ENCODE assay signal across 21 mouse cellular contexts in genomic region chr8:127055081-127055480, GRCm38 (mm10). TPM values are rescaled to one million over a fixed set of nuclear protein-coding genes. Genes with fewer than 3 reads are reported as not detected.
DNase-seq lines count a peak whose midpoint lies in the region; ATAC-seq and TF ChIP-seq lines count a peak whose summit lies in the region.
"Had no signal": no experiment of that assay in that cellular context is flagged by ENCODE, and none has a peak within 500 bp of the region (broad histone marks: within the 10 kb centered on the region; RNA-seq: fewer than 3 reads in every experiment).

No protein-coding gene starts in this region.

- WGBS in limb, embryonic 11.5 days, result 44% methylated on average over 4 of the region's 4 CpGs
- WGBS in limb, embryonic 10.5 days, result 57% methylated on average over 4 of the region's 4 CpGs
- 84% methylated on average over 4 of the region's 4 CpGs for WGBS in thymus, adult 2 months

- no peaks in the 10 kb centered on the region for H3K36me3 ChIP-seq in limb, embryonic 11.5 days (ENCODE audit: control insufficient read depth, insufficient read depth, low read length)
- no peaks in the 10 kb centered on the region for H3K36me3 ChIP-seq in limb, embryonic 10.5 days
- H3K36me3 ChIP-seq in thymus, adult 2 months (ENCODE audit: control insufficient read depth, insufficient read depth, low read length), result no peaks in the 10 kb centered on the region
- H3K36me3 ChIP-seq: heart, embryonic 13.5 days; hindbrain, embryonic 12.5 days; intestine, embryonic 15.5 days had no signal

- ATAC-seq in limb, embryonic 11.5 days (ENCODE audit: insufficient number of reproducible peaks, low FRiP score, low TSS enrichment, low read depth), result 0 out of 2 replicates have a peak, but pooled peaks have one; percentile 21
- ATAC-seq: CD4-positive, CD25-positive, alpha-beta regulatory T cell, adult 4 months; forebrain, postnatal 0 days; intestine, embryonic 15.5 days; lung, postnatal 0 days had no signal

- no peak overlapping the region for H3K27ac ChIP-seq in limb, embryonic 11.5 days (replicated peaks; ENCODE audit: low read depth, low read length)
- H3K27ac ChIP-seq in limb, embryonic 10.5 days, result no peak overlapping the region
- no peak overlapping the region for H3K27ac ChIP-seq in thymus, adult 2 months (ENCODE audit: control insufficient read depth, insufficient read depth, low read length)
- H3K27ac ChIP-seq: heart, adult 2 months; heart, embryonic 13.5 days; hindbrain, embryonic 12.5 days; intestine, embryonic 15.5 days had no signal

- peak; percentile 41 for DNase-seq in gastrocnemius, adult 18-20 months (ENCODE audit: low spot score)
- DNase-seq in gastrocnemius, postnatal 14 days, result no peak
- no peak for DNase-seq in limb, embryonic 11.5 days (ENCODE audit: low spot score)
- DNase-seq in limb, embryonic 10.5 days (ENCODE audit: low spot score), result no peak
- DNase-seq in forelimb bud, embryonic 11.5 days (ENCODE audit: low read depth, low spot score), result peak; percentile 33
- peak; percentile 21 for DNase-seq in mesoderm, embryonic 11.5 days (ENCODE audit: low read depth, low spot score)
- no peak for DNase-seq in thymus, adult 2 months
- DNase-seq: adrenal gland, postnatal 25 days; cerebellum, adult 8-10 months; forebrain, postnatal 0 days; heart, adult 2 months; kidney, adult 8-10 months; kidney, postnatal 14 days; right cerebral cortex, adult 18-20 months had no signal

- no peaks in the 10 kb centered on the region for H3K9me3 ChIP-seq in limb, embryonic 11.5 days (ENCODE audit: control insufficient read depth, low read length)
- no peaks in the 10 kb centered on the region for H3K9me3 ChIP-seq in limb, embryonic 10.5 days (replicated peaks)
- H3K9me3 ChIP-seq: heart, embryonic 13.5 days; hindbrain, embryonic 12.5 days; intestine, embryonic 15.5 days had no signal

- no peak overlapping the region for H3K4me3 ChIP-seq in limb, embryonic 11.5 days (ENCODE audit: low read depth, low read length)
- no peak overlapping the region for H3K4me3 ChIP-seq in limb, embryonic 10.5 days
- no peak overlapping the region for H3K4me3 ChIP-seq in thymus, adult 2 months (ENCODE audit: control insufficient read depth, insufficient read depth, low read length)
- H3K4me3 ChIP-seq: heart, adult 2 months; heart, embryonic 13.5 days; hindbrain, embryonic 12.5 days; intestine, embryonic 15.5 days had no signal

- no peaks in the 10 kb centered on the region for H3K27me3 ChIP-seq in limb, embryonic 11.5 days (ENCODE audit: control insufficient read depth, insufficient read depth, low read length)
- H3K27me3 ChIP-seq in limb, embryonic 10.5 days (ENCODE audit: low read depth, poor library complexity, severe bottlenecking), result no peaks in the 10 kb centered on the region; the same call in 1 of the 2 replicates
- no peaks in the 10 kb centered on the region for H3K27me3 ChIP-seq in thymus, adult 2 months (ENCODE audit: control insufficient read depth, insufficient read depth, low read length)
- H3K27me3 ChIP-seq: heart, embryonic 13.5 days; hindbrain, embryonic 12.5 days; intestine, embryonic 15.5 days had no signal

- H3K4me1 ChIP-seq in limb, embryonic 11.5 days (ENCODE audit: control insufficient read depth, insufficient read depth, low read length), result peaks cover 6% of the 10 kb centered on the region
- H3K4me1 ChIP-seq in limb, embryonic 10.5 days, result peaks cover 27% of the 10 kb centered on the region
- H3K4me1 ChIP-seq in thymus, adult 2 months (replicated peaks; ENCODE audit: control insufficient read depth, insufficient read depth, low read length), result no peaks in the 10 kb centered on the region
- H3K4me1 ChIP-seq: hindbrain, embryonic 12.5 days; intestine, embryonic 15.5 days had no signal

- intact Hi-C loops in gastrocnemius, postnatal 14 days (cut with DNase I; ENCODE audit: low total_unique reads), result no loop called here

- TF ChIP-seq POLR2A in thymus, adult 2 months (IDR thresholded peaks at IDR 0.05; ENCODE audit: control insufficient read depth, extremely low read depth, insufficient read depth, low read length, poor library complexity), result no peak

- no peak overlapping the region for H3K9ac ChIP-seq in limb, embryonic 11.5 days (ENCODE audit: low read length)
- H3K9ac ChIP-seq: forebrain, postnatal 0 days; heart, embryonic 13.5 days; hindbrain, embryonic 12.5 days; intestine, embryonic 15.5 days had no signal

- TF ChIP-seq CTCF in thymus, adult 2 months (IDR thresholded peaks at IDR 0.05; ENCODE audit: borderline replicate concordance, control insufficient read depth, extremely low read depth, insufficient read depth, low read length, poor library complexity), result no peak

- no peak overlapping the region for H3K4me2 ChIP-seq in limb, embryonic 11.5 days (ENCODE audit: low read depth, severe bottlenecking)
- H3K4me2 ChIP-seq: heart, embryonic 13.5 days; hindbrain, embryonic 12.5 days; intestine, embryonic 15.5 days; midbrain, embryonic 11.5 days had no signal

RNA-seq across cellular contexts. Expression of gene Pard3, which starts 8.6 kb away (rescaled TPM):
- total RNA-seq in gastrocnemius, adult 18-20 months (2021), result 10 to 100 TPM; 27.7 to 28.5 TPM
- total RNA-seq in gastrocnemius, postnatal 14 days (2021), result 10 to 100 TPM; 23.9 to 25.7 TPM
- polyA plus RNA-seq in limb, embryonic 11.5 days (2014; fragmentation: Nextera tagmentation; extraction: Ambion mirVana), result 38.8 and 41.4 TPM in 2 replicates
- 34.4 and 34.8 TPM in 2 replicates for polyA plus RNA-seq in limb, embryonic 10.5 days (2016; fragmentation: Nextera tagmentation; extraction: Ambion mirVana)
- polyA plus RNA-seq in thymus, adult 2 months (2012; rRNA removed), result 10.3 and 10.4 TPM in 2 replicates
- total RNA-seq: monocyte, adult 5-6 weeks had no signal

Comparison
In these comparisons a context has a peak if more than half of its experiments do, and no peak if none do; other contexts are left out.
1. DNase-seq: peak in gastrocnemius, adult 18-20 months (single experiment), forelimb bud, embryonic 11.5 days (single experiment) and mesoderm, embryonic 11.5 days (single experiment); none in gastrocnemius, postnatal 14 days (single experiment), limb, embryonic 11.5 days (single experiment), limb, embryonic 10.5 days (single experiment) and thymus, adult 2 months (single experiment).